Mouse (Mus musculus): ENCODE data around the gene Sestd1. TPM values are rescaled to one million over a fixed set of nuclear protein-coding genes. Genes with fewer than 3 reads are reported as not detected.

Gene Sestd1
- polyA plus RNA-seq (2012): not detected in 2 replicates

DNA sequence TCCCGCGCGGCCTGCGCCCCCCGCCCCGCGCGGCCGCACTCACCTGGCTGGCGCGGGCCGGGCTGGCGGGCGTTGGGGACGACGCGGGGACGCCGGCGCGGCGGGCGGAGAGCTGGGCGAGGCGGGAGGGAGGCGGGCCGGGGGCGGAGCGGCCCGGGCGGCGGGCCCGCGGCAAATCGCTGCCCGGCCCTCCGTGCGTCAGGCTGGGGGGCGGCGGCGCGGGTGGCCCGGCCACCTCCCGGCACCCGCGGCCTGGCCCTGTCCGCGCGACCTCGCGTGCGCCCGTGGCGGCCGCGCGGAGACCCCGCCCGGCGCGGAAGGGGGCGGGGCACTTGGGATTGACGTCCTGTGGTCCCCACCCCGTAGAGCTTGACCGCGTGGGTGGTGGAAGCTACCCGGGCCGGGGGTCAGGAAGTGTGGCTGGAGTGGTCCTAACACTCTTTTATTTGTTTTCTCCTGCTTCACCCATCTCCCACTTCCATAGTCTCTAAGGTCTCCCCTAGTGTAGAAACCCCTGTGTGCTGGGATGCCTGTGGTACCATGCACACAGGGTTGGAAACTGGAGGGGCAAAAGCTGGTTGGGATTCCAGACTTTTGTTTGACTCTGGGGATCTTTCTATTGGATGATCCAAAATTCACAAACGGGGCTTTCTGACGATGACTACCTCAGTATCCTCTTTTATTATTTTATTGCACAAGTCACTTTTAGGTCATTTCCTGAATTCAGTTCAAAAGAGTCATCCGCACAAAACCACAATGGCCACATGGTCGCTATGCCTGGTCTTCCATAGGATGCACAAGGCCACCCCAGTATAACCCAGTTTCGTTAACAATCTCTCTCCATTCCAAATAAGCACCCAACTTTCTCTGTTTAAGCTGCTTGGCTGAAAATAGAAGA lies at the start of gene Sestd1:
Gene Sestd1 (minus strand): TSS at position 81 of the 898 bp plus-strand sequence.
- no peak for TF ChIP-seq GATA1 (IDR thresholded peaks at IDR 0.05; ENCODE audit: low read length)
- no peak for TF ChIP-seq TAL1 (IDR thresholded peaks at IDR 0.05; ENCODE audit: low read length)
- Histone ChIP-seq H3K4me3 (replicated peaks) (peak within 1 kb of the TSS; percentile 54), H3K36me3 (ENCODE audit: control insufficient read depth) (no peaks in the 10 kb centered on the region), H3K27me3 (ENCODE audit: control insufficient read depth) (peaks cover 35% of the 10 kb centered on the region), H3K9me3 (ENCODE audit: control insufficient read depth, low read length) (no peaks in the 10 kb centered on the region), H3K4me1 (ENCODE audit: control insufficient read depth) (peaks cover 4% of the 10 kb centered on the region; the same call in 1 of the 2 replicates)

GRCm38 (mm10) chr2:77327246-77327645 lies 46.9 kb upstream of the Sestd1 start:
- no peak for TF ChIP-seq TAL1 (IDR thresholded peaks at IDR 0.05; ENCODE audit: low read length)
- no peak for TF ChIP-seq GATA1 (IDR thresholded peaks at IDR 0.05; ENCODE audit: low read length)
- Histone ChIP-seq H3K27me3 (ENCODE audit: control insufficient read depth) (no peaks in the 10 kb centered on the region), H3K4me1 (ENCODE audit: control insufficient read depth) (no peaks in the 10 kb centered on the region), H3K36me3 (ENCODE audit: control insufficient read depth) (no peaks in the 10 kb centered on the region), H3K9me3 (ENCODE audit: control insufficient read depth, low read length) (no peaks in the 10 kb centered on the region), H3K4me3 (replicated peaks) (no peak overlapping the region)

DNA sequence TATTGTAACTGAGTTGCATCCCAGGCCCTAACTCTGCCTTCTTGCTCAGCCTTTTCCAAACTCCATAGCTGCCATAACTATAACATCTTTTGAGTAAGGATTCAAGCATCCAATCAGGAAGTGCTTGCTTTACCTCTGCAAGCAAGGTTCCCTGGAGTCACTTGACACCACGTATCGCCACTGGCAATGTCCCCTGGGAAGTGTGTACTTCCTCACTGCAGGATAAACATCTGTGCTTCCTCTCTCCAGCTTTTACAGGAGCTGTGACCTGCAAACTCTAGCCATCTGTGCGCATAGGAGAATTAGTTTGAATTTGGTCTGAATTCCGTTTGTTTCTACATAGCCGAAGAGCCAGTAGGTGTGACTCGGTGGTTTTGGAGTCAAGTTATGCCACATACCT lies 43.3 kb upstream of the Sestd1 start:
- H3K27me3 ChIP-seq (ENCODE audit: control insufficient read depth): no peaks in the 10 kb centered on the region
- no peaks in the 10 kb centered on the region for H3K4me1 ChIP-seq (ENCODE audit: control insufficient read depth)
- H3K36me3 ChIP-seq (ENCODE audit: control insufficient read depth): no peaks in the 10 kb centered on the region
- TF ChIP-seq GATA1 (IDR thresholded peaks at IDR 0.05; ENCODE audit: low read length) (no peak), TAL1 (IDR thresholded peaks at IDR 0.05; ENCODE audit: low read length) (no peak)
- no peak overlapping the region for H3K4me3 ChIP-seq (replicated peaks)
- H3K9me3 ChIP-seq (ENCODE audit: control insufficient read depth, low read length): no peaks in the 10 kb centered on the region

DNA sequence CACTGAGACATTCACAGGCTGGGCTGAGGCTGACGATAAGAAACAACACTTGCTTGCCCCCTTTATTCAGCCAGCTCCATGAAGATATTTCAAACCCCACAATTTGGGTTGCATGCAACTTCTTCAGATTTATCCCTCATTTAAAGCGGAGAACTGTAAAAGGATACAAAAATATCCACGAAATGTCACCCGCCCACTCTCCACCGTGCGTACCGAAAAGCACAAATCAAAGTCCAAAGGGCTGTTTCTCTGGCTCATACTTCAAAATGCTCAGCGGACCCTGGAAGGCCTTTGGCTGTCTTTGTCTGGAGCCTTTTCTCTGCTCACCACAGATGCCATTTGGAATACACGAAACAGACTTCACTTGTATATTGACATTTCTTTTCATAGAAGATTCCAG lies 42.8 kb upstream of the Sestd1 start:
- Histone ChIP-seq H3K27me3 (ENCODE audit: control insufficient read depth) (no peaks in the 10 kb centered on the region), H3K4me1 (ENCODE audit: control insufficient read depth) (no peaks in the 10 kb centered on the region), H3K36me3 (ENCODE audit: control insufficient read depth) (no peaks in the 10 kb centered on the region), H3K4me3 (replicated peaks) (no peak overlapping the region), H3K9me3 (ENCODE audit: control insufficient read depth, low read length) (no peaks in the 10 kb centered on the region)
- TF ChIP-seq GATA1 (IDR thresholded peaks at IDR 0.05; ENCODE audit: low read length) (no peak), TAL1 (IDR thresholded peaks at IDR 0.05; ENCODE audit: low read length) (no peak)

DNA sequence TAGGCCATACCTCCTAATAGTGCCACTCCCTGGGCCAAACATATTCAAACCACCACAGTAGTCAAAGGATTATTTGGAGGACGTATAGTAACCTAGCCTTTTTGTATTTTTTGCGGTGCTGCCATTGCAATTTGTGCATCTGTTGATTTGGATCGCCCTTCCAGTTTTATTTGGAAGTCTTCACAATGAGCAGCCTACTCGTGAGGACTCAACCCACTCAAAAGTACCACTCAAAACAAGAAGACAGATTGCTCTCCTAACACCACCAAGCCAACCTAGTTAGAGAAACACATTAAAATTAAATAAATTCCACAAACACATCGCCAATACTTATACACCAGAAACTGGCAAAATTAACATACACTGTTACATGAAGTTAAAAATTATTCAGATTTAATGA lies 38.8 kb upstream of the Sestd1 start:
- TF ChIP-seq GATA1 (IDR thresholded peaks at IDR 0.05; ENCODE audit: low read length) (no peak), TAL1 (IDR thresholded peaks at IDR 0.05; ENCODE audit: low read length) (no peak)
- Histone ChIP-seq H3K27me3 (ENCODE audit: control insufficient read depth) (no peaks in the 10 kb centered on the region), H3K4me1 (ENCODE audit: control insufficient read depth) (no peaks in the 10 kb centered on the region), H3K9me3 (ENCODE audit: control insufficient read depth, low read length) (no peaks in the 10 kb centered on the region), H3K4me3 (replicated peaks) (no peak overlapping the region), H3K36me3 (ENCODE audit: control insufficient read depth) (no peaks in the 10 kb centered on the region)

DNA sequence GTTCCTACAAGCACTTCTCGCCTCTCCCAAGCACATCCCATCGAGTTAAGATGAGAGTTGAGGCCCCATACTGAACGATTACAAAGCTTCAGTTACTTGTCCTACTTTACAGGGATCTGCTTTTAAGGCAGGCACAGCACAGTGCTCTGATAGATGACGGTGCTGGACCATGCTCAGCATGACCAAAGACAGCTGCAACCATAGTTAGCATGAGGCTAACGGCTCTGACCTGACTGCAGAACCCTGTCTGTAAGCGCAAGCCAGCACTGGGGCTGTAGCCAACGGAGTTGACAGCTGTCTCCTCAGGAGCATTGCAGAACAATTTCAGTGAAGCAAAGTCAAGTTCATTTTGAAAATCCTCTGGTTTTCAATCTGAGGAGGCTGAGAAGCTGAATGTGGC lies 36.6 kb upstream of the Sestd1 start:
- Histone ChIP-seq H3K4me3 (replicated peaks) (no peak overlapping the region), H3K27me3 (ENCODE audit: control insufficient read depth) (no peaks in the 10 kb centered on the region), H3K9me3 (ENCODE audit: control insufficient read depth, low read length) (no peaks in the 10 kb centered on the region), H3K4me1 (ENCODE audit: control insufficient read depth) (no peaks in the 10 kb centered on the region), H3K36me3 (ENCODE audit: control insufficient read depth) (no peaks in the 10 kb centered on the region)
- no peak for TF ChIP-seq TAL1 (IDR thresholded peaks at IDR 0.05; ENCODE audit: low read length)
- TF ChIP-seq GATA1 (IDR thresholded peaks at IDR 0.05; ENCODE audit: low read length): no peak

DNA sequence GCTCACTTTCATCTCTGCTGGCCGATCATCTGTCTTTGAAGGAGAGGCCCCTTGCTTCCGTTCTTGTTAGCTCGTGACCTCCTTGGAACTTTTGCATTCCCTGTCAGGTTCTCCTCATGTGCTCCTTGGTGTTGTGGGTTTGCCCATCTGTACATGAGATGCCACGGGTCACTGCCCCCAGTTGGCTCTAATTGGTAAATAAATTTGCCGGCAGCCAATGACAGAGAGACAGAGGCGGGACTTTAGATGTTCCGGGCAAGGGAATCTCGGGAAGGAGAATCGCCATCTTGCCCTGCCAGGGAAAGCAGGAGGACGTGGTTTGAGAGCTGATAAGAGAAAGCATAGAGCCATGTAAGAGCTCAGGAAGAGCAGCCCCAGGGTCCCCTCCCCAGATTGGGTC lies 33.5 kb upstream of the Sestd1 start:
- TF ChIP-seq GATA1 (IDR thresholded peaks at IDR 0.05; ENCODE audit: low read length): no peak
- TF ChIP-seq TAL1 (IDR thresholded peaks at IDR 0.05; ENCODE audit: low read length): no peak
- Histone ChIP-seq H3K9me3 (ENCODE audit: control insufficient read depth, low read length) (no peaks in the 10 kb centered on the region), H3K4me1 (ENCODE audit: control insufficient read depth) (no peaks in the 10 kb centered on the region), H3K36me3 (ENCODE audit: control insufficient read depth) (no peaks in the 10 kb centered on the region), H3K4me3 (replicated peaks) (no peak overlapping the region), H3K27me3 (ENCODE audit: control insufficient read depth) (no peaks in the 10 kb centered on the region)

GRCm38 (mm10) chr2:77312616-77313015 lies 32.2 kb upstream of the Sestd1 start:
- Histone ChIP-seq H3K9me3 (ENCODE audit: control insufficient read depth, low read length) (no peaks in the 10 kb centered on the region), H3K27me3 (ENCODE audit: control insufficient read depth) (no peaks in the 10 kb centered on the region), H3K4me1 (ENCODE audit: control insufficient read depth) (no peaks in the 10 kb centered on the region), H3K36me3 (ENCODE audit: control insufficient read depth) (no peaks in the 10 kb centered on the region), H3K4me3 (replicated peaks) (no peak overlapping the region)
- TF ChIP-seq TAL1 (IDR thresholded peaks at IDR 0.05; ENCODE audit: low read length) (no peak), GATA1 (IDR thresholded peaks at IDR 0.05; ENCODE audit: low read length) (no peak)

- TF ChIP-seq TAL1 (IDR thresholded peaks at IDR 0.05; ENCODE audit: low read length) (no peak), GATA1 (IDR thresholded peaks at IDR 0.05; ENCODE audit: low read length) (no peak)
- no peak overlapping the region for H3K4me3 ChIP-seq (replicated peaks)
- no peaks in the 10 kb centered on the region for H3K27me3 ChIP-seq (ENCODE audit: control insufficient read depth)
- H3K4me1 ChIP-seq (ENCODE audit: control insufficient read depth): no peaks in the 10 kb centered on the region
- H3K36me3 ChIP-seq (ENCODE audit: control insufficient read depth): no peaks in the 10 kb centered on the region
- no peaks in the 10 kb centered on the region for H3K9me3 ChIP-seq (ENCODE audit: control insufficient read depth, low read length)
These were observed 28.9 kb upstream of the Sestd1 start for GRCm38 (mm10) chr2:77309313-77309712.
